Mouse (Mus musculus): ENCODE measurements at regions not wholly inside any gene's neighbourhood (a gene's known extent, or its start where the extent isn't known, plus 50 kb on each side); places are given as distances from the start of the nearest gene placed in this dataset.

DNA sequence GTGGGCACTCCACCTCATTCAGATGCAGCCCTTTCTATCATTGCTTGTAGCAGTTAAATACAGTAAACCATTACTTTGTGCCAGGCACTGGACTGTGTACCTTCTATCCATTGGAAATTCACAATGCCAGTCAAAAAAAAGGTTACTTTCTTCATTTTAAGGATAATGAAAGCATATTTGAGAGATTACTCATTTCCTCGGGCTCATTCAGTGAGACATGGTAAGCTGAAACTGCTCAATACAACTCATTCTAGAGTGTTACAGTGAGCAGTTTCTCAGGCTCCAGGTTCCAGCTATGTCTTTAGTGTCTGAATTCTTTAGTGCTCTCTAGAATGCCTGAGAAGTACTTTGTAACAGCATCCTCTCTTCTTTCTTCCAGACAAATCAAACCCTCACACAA, 249.7 kb upstream of the Gm10192 start:
- TF ChIP-seq CTCF (IDR thresholded peaks at IDR 0.05) (no peak), POLR2A (IDR thresholded peaks at IDR 0.05; ENCODE audit: insufficient read depth, low read depth, low read length) (no peak), EP300 (IDR thresholded peaks at IDR 0.05; ENCODE audit: insufficient read depth, low read depth, low read length) (no peak)

Data from heart, adult 2 months (tissue).